Mouse (Mus musculus): ENCODE results near the gene Gm525. TPM values are rescaled to one million over a fixed set of nuclear protein-coding genes. Genes with fewer than 3 reads are reported as not detected.
"Not testable (repeated sequence)": the region's sequence is repeated elsewhere in the genome, so short reads cannot be mapped to it uniquely, and the experiment has no call there.

Gm525 gene
- polyA plus RNA-seq, 1 experiment: 0.56 TPM

DNA sequence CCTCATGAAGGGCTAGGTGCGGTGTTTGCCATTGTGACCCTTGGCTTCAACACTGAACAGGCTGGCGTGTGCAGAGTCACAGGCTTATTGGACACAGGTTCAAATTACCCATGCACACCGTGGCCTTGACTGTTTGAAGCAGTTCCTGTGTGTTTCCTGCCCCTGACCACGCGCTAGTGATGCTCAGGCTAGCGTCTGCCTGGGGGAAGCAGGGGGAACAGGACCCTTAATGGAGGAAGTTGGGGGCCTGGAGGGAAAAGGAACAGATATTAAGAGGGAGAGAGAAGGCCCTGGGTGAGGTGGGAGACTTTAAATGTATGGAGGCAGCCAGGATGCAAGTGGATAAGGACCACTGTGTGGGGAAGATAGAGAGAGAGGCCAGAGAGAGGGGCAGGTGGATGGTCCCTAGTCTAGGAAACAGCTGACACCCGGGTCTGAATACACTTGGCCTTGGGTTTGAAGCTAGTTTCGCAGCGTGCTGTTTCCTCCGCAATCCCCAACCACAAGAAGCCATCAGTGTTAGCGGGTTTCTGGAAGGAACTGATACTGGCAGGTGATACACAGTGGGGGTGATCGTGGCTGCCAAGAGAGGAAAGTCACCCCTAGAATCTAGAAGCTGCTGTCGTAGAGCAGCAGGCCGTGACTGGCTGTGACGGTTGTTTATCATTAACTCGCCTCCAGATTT, 5.5 kb downstream of the Gm525 start:
- peak; percentile 26 for DNase-seq (ENCODE audit: low read depth)
- TF ChIP-seq POLR2A (IDR thresholded peaks at IDR 0.05; ENCODE audit: borderline replicate concordance, extremely low read depth, insufficient read depth, insufficient read length, poor library complexity, severe bottlenecking) (no peak), CTCF (IDR thresholded peaks at IDR 0.05; ENCODE audit: borderline replicate concordance, extremely low read depth, insufficient read depth, insufficient read length) (no peak)

DNA sequence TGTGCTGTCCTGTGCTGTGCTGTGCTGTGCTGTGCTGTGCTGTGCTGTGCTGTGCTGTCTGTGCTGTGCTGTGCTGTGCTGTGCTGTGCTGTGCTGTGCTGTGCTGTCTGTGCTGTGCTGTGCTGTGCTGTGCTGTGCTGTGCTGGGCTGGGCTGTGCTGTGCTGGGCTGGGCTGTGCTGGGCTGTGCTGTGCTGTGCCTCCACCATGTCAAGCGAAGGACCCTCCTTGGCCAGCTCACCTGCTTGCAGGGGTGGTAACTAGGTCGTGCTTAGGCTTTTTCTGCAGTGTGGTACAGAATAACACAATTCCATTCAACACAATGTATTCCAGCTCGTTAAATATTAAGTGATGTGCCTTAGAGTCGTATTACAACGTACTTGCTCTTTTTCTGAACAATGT, 8.3 kb downstream of the Gm525 start:
- not testable (repeated sequence) for DNase-seq (ENCODE audit: low read depth)

DNA sequence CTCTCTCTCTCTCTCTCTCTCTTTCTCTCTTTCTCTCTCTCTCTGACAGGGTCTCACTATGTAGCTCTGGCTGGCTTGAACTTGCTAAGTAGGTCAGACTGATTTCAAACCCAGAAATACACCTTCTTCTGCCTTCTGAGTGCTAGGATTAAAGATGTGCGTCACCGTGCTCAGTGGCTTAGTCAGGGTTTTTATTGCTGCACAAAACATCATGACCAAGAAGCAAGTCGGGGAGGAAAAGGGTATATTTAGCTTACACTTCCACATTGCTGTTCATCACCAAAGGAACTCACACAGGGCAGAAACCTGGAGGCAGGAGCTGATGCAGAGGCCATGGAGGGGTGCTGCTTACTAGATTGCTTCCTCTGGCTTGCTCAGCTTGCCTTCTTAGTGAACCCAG, 9.1 kb downstream of the Gm525 start:
- DNase-seq (ENCODE audit: low read depth): not testable (repeated sequence)

DNA sequence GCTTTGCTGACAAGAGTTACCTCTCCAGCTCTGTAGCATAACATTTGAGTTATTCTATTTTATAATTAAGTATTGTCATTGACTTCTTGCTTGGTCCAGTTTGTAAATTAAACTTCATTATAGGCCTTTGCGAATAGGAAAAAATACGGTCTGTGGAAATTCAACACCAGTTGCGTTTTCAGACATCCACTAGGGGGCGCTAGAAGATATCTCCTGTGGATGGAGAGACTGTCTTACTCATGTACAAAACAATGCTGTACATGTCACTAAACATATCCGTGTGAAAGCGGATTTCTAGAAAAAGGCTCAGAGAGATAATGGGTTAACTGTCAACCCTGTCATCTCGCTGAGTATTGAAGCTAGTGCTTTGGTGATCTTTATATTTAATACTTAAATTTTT, 11.0 kb downstream of the Gm525 start:
- TF ChIP-seq POLR2A (IDR thresholded peaks at IDR 0.05; ENCODE audit: borderline replicate concordance, extremely low read depth, insufficient read depth, insufficient read length, poor library complexity, severe bottlenecking) (no peak), CTCF (IDR thresholded peaks at IDR 0.05; ENCODE audit: borderline replicate concordance, extremely low read depth, insufficient read depth, insufficient read length) (peak; percentile 56; the same call in 1 of the 2 replicates)
- DNase-seq (ENCODE audit: low read depth): peak; percentile 69

DNA sequence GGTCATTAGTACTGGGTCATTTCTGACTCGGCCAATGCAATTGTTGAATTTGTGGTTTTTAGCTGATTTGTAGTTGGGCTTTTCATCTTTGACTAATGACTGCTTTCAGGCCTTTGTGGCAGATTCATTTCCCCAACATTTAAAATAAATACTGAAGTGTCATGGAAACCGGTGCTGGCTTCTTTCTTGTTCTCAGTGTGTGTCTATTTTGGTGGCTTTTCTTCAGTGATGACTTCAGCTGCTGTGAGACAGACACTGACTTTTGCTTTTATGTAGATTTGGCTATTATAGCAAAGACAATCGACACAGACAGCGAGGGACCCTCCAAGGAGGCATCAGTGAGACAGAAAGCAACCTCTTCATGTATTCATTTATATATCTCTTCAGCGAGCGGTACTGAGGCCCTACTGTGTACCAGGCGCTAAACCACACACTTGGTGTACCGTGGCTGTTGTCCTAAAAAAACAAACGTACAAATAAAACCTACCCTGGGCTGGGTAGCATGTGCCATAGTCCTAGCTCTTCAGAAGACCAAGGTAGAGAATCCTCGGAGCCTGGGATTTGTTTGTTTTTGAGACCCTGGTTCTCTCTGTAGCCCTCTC, 12.7 kb downstream of the Gm525 start:
- TF ChIP-seq CTCF (IDR thresholded peaks at IDR 0.05; ENCODE audit: borderline replicate concordance, extremely low read depth, insufficient read depth, insufficient read length) (no peak), POLR2A (IDR thresholded peaks at IDR 0.05; ENCODE audit: borderline replicate concordance, extremely low read depth, insufficient read depth, insufficient read length, poor library complexity, severe bottlenecking) (no peak)
- DNase-seq (ENCODE audit: low read depth): no peak

DNA sequence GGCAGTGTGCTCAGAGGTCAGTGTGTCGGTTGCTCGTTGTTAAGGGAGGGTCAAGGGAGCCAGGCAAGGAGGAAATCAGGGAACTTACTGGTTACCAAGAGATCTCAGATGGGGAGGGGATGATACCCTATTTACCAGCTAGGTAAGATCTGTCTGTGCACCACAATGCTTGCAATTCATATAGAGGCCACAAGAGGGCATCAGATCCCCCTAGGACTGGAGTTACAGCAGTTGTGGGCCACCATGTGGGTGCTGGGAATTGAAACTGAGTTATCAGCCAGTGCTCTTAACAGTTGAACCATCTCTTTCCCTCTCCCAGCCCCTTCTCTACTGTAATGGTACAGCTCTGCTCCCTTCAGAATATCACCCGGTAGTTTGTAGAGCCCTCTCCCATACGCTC, 15.1 kb downstream of the Gm525 start:
- no peak for TF ChIP-seq CTCF (IDR thresholded peaks at IDR 0.05; ENCODE audit: borderline replicate concordance, extremely low read depth, insufficient read depth, insufficient read length)
- DNase-seq (ENCODE audit: low read depth): no peak

DNA sequence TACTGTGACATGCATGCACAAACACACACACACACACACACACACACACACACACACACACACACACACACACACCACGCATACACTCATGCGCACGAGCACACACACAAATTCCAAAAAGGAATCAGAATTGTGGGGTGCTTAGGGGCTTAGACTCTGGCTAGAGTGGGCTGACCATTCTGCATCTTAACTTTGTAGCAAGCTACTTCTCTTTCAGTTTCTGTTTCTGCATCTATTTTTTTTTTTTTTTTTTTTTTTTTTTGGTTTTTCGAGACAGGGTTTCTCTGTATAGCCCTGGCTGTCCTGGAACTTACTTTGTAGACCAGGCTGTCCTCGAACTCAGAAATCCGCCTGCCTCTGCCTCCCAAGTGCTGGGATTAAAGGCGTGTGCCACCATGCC, 16.7 kb downstream of the Gm525 start:
- not testable (repeated sequence) for DNase-seq (ENCODE audit: low read depth)

DNA sequence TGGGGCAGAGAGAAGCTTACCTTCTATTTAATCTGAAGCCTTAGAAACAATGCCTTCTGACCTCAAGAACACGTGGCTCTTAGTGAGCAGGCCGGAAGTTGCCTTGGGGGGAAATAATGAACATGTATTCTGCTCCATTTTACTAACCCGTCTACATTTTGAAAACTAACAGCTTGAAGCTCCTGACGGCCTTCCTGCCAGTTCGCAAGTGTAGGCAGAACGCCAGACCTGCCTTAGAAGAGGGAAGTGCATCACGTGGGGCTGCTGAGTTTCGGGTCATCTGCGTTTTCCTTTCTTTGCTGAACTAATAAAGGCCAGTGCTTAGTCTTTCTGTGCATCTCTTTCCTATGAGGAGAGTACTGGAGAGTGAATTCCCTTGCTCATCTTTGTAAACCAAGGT, 19.1 kb downstream of the Gm525 start:
- TF ChIP-seq CTCF (IDR thresholded peaks at IDR 0.05; ENCODE audit: borderline replicate concordance, extremely low read depth, insufficient read depth, insufficient read length): no peak
- peak; percentile 31 for DNase-seq (ENCODE audit: low read depth)

DNA sequence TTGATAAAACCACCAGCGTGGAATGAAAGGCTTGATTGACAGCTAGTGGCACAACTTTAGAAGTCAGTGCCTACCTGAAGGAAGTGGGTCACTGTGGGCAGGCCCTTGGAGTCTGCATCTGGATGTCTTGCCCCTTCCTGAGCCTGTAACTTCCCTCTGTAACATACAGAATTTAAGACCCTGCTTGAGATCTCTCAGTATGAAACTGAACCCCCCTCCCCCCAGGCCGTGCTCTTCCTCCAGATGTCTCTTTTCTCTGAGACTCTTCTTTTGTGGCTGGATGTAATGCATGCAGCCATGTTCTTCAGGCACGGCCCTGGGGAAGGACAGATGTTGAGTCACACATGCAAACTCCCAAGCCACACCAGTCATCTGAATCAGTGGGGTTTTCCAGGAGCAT, 21.7 kb downstream of the Gm525 start:
- TF ChIP-seq POLR2A (IDR thresholded peaks at IDR 0.05; ENCODE audit: borderline replicate concordance, extremely low read depth, insufficient read depth, insufficient read length, poor library complexity, severe bottlenecking): no peak
- TF ChIP-seq CTCF (IDR thresholded peaks at IDR 0.05; ENCODE audit: borderline replicate concordance, extremely low read depth, insufficient read depth, insufficient read length): no peak
- DNase-seq (ENCODE audit: low read depth): no peak

DNA sequence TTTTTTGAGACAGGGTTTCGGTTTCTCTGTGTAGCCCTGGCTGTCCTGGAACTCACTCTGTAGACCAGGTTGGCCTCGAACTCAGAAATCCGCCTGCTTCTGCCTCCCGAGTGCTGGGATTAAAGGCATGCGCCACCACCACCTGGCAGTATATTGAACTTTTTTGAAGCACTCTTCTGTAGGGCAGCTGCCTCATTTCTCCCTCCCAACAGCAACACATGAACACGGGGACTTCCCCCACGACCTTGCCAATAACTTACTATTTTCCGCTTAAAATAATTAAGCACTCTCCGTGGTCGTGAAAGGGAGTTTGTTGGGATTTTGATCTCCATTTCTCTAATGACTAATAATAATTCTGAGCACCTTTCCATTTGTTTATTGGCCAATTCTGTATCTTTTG, 23.7 kb downstream of the Gm525 start:
- not testable (repeated sequence) for DNase-seq (ENCODE audit: low read depth)

DNA sequence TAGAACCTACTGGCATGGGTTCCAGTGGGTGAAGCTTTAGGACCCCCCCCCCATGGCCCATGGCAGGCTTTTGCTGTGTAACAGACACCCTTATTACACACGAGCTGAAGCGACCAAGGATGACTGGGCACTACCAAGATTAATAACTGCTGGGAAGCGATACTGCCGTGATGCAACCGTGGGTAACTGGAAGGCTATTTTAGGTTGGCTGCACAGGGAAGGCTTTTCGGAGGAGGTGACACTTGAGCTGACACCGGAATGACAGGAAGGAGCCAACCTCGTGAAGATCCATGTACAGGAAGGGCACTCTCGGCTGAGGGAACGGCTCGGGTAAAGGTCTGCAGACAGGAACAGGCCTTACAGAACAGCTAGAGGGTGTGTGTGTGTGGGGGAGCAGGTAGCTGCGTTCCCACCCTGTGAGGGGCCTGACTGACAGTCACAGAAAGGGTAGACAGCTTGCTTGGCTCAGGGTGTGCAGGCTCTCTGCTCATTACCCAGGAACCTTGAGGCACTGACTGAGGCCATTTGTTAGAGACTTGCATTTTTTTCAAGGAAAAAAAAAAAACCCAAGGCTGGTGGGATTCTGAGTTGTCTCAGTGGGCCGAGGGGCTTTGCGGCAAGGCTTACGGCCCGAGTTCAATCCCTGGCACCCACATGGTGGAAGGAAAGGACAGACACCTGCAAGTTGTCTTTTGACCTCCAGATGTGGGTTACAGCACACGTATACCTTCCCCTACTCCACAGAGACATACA, 24.6 kb downstream of the Gm525 start:
- TF ChIP-seq CTCF (IDR thresholded peaks at IDR 0.05; ENCODE audit: borderline replicate concordance, extremely low read depth, insufficient read depth, insufficient read length): no peak
- no peak for TF ChIP-seq POLR2A (IDR thresholded peaks at IDR 0.05; ENCODE audit: borderline replicate concordance, extremely low read depth, insufficient read depth, insufficient read length, poor library complexity, severe bottlenecking)
- no peak for DNase-seq (ENCODE audit: low read depth)

DNA sequence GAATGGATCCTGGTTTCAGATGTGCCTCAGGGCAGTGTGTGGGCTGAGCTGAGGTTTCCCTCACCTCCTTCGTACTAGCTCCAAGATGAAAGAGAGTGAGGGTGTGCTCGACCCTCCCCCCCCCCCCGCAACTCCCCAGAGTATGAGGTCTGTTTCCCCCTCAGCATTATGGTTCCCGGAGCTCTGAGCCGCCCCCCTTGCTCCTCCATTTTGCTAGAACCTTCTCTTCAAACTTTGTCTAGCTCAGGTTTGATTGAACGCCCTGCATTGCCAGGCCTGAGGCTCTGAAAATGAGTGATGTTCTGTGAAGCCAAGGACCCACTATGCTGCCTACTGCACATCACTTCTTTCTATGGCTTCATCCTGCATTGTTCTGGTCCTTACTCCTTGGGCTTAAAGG, 25.3 kb downstream of the Gm525 start:
- DNase-seq (ENCODE audit: low read depth): no peak
- TF ChIP-seq POLR2A (IDR thresholded peaks at IDR 0.05; ENCODE audit: borderline replicate concordance, extremely low read depth, insufficient read depth, insufficient read length, poor library complexity, severe bottlenecking) (no peak), CTCF (IDR thresholded peaks at IDR 0.05; ENCODE audit: borderline replicate concordance, extremely low read depth, insufficient read depth, insufficient read length) (no peak)

DNA sequence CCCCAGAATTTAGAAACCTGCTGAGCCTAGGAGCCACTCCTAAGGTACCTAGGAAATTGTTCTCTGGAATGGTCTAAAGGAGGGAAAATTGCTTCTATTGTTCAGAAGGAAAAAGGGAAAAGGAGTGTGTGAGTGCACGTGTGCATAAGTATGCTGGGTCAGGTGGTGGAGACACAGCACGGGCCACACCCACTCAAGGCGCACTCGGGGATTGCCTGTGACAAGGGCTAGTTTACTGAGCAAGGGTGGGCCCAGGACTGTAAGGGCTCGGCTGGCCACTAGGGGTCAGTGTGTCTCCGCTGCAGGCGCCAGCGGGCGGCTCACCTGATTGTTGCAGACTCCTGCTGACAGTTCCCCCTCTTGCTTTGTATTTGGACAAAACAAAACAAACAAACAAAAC, 26.8 kb downstream of the Gm525 start:
- peak; percentile 87 for DNase-seq (ENCODE audit: low read depth)
- no peak for TF ChIP-seq POLR2A (IDR thresholded peaks at IDR 0.05; ENCODE audit: borderline replicate concordance, extremely low read depth, insufficient read depth, insufficient read length, poor library complexity, severe bottlenecking)
- TF ChIP-seq CTCF (IDR thresholded peaks at IDR 0.05; ENCODE audit: borderline replicate concordance, extremely low read depth, insufficient read depth, insufficient read length): peak; percentile 99
